Mouse (Mus musculus): ENCODE measurements at regions not wholly inside any gene's neighbourhood (a gene's known extent, or its start where the extent isn't known, plus 50 kb on each side); places are given as distances from the start of the nearest gene placed in this dataset.

DNA sequence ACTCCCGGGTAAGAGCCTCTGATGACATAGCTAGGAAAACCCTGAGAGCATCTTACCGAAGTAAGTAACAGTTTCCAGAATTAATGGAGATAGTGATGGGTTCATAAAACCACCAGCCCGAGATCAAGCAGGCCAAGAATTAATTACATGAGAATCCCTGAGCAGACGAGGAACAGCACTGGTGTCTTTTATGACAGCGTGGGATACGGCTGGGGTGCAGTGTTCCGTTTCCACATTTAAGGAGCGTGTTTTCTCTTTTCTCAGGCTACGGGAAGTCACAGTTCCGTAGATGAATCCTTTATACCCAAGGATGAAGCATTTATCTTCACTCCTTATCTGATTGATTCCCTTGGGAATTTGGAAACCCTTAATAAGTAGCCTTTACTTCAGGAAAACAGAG is 169.1 kb upstream of the Samsn1 start:
- DNase-seq (ENCODE audit: extremely low spot score, low spot score), result no peak

DNA sequence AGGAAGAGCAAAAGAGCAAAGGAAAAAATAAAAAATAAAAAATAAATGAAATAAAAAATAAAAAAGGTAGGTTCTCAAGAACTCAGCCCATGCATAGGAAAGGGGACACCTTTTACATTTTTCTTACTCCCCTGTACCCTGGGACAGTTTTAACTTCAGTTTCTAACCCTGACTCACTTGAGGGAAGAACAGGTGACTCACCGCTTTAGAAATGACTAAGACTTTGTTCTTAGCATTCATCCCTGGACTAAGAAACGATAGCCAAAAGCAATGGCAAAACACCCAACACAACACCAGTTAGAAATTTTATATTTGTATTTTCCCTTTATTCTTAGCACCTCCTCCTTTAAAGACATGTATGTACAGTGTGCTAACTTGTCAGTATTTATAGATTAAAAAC is 161.5 kb upstream of the Samsn1 start:
- no peak for DNase-seq (ENCODE audit: extremely low spot score, low spot score)

DNA sequence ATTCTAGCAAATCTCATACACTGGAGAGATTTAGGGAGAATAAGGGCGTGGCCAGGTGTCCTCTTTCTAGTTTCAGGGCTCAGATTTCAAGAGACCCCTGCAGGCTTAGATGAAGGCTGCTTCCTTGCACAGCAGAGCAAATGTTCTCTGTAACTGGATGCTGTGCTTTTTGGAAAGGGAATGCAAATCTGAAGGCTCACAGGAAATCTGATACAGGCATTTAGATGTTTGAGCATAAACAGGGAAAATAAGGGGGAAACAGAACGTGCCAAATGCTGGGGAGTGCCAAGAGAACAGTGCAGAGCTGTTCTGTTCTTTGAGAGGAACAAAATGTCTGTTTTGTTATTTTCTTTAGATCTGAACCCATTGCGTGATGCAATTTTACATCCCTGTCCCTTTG is 161.0 kb upstream of the Samsn1 start:
- no peak for DNase-seq (ENCODE audit: extremely low spot score, low spot score)

DNA sequence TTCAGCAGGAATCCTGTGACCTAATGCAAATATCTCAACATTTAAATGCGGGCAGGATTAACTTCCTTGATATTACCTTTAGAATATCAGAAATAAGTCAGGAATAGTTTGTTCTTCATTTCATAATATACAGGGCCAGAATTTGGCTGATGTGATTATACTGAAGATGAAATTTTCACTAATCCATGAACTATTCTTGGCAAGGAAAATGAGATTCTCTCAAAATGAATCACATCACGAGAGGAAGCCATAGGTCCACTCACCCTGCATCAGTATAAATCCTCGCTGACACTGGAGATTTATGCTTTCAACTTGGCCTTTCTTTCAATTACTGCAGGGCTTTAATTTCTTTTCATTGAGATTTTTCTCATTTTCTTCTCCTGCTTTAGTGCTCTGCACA is 159.5 kb upstream of the Samsn1 start:
- DNase-seq (ENCODE audit: extremely low spot score, low spot score), result no peak

DNA sequence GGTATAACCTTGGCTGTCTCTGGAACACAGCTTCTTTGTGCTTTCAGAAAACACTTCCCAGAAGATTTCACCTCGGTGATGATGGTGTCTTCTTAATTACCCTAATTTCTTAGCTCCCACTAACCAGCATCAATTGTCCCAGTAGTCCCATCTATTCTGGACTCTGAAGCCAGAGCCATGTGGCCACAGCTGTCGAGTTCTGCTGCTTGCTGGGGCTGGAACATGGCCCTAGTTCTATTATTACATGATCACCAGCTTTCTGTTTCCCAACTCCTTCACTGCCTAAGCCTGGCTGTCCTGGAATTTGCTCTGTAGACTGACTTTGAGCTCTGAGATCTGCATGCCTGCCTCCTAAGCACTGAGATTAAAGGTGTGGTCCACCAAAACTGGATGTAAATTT is 145.6 kb upstream of the Samsn1 start:
- DNase-seq (ENCODE audit: extremely low spot score, low spot score), result no peak

DNA sequence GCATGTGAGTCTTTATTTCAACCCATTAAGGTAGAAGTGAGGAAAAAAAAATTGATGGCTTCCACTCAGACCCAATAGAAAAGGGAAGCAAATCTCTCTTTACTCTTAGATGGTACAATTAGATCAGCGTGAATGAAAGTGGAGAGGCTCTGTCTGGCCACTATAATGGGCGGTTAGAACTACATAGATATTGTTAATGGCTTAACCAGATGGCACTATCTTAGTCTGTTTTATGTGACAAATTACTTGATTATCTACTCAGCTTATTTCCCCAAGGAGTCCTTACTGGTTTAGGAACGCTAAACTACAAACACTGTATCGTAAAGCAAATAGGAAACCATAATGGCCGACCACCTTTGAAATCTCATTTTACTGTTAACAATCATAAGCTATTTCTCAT is 138.8 kb upstream of the Samsn1 start:
- no peak for DNase-seq (ENCODE audit: extremely low spot score, low spot score)

DNA sequence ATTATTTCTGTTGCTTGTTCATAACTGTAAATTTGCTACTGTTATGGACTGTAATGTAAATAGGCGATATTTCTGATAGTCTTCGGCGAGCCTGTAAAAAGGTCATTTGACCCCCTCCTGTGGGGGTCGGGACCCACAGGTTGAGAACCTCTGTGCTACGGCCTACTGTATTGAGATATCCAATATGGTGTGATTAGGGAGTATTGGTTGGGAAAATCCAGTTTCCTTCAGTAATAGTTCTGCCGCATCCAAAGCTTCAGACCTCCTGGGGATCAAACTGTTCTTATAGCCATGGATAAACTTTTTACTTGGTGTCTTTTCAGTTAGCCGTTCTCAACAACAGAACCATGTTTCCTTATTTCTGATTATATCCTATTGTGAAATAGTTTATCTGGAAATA is 136.5 kb upstream of the Samsn1 start:
- DNase-seq (ENCODE audit: extremely low spot score, low spot score), result no peak

DNA sequence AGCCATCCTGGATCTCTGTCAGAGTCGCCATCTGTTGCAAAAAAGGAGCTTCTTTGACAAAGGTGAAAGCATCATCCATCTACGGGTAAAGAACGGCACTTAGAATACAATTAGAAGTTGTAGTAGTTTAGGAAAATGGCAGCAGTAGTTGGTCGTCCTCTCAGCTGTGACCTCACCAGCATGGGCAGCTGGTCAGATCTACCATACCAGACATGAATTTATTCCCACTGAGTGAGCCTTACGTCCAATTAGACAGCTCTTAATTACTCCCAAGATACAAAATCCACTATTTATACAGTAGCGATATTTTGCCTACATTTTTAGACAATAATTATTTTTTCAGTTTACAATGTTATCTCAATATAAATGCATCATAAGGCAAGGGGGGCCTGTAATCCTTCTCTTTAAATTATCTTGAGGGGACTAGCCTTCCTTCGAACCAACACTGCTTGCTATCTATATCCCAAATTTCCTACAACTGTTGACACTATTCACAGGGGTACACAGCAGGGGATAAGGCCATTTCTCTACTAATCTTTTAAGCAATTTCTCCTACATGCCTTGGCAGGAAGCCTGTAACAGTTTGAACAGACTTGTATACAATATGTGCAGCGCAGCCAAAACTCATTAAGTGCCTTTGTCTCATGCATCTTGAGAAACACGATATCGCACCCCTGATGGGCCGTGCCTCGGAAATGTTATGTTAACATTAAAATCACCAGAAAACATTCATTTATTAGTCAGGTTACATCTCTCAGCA is 131.9 kb upstream of the Samsn1 start:
- no peak for DNase-seq (ENCODE audit: extremely low spot score, low spot score)

DNA sequence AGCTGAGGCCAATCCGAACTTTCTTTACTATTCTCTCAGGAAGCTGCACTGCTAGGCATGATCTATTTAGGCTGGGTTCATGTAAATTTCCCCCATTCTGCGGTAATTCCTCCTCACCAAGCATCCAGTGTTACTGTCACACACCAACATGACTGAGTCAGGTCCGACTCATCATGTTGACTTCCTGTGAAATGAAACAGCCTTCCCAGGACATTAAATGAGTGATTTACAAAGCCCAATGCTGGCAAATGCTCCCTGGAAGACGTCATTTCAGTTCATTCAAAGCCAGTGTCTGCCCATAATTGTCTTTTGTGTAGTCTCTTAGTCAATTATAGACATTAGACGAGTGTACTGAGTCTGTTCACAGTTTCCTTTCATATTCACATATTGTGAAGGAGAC is 127.5 kb upstream of the Samsn1 start:
- DNase-seq (ENCODE audit: extremely low spot score, low spot score), result no peak

DNA sequence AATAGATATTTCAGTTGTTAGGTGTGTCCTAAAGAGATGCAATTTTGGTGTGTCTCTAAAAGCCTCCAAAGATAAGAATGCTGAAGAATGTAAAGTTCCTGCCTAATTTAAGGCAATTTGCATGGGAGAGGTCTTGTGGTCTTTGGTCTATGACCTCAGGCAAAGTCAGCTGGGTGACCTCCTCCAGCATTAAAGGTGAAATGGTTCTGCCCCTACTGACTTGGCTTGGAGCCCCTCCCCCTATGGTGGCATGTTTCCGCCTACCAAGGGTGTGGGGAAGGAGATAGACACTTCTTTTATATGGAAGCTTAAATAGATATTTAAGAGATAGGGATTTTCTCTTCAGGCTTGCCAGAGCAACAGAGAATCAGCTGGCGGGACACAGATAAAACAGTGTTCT is 111.8 kb upstream of the Samsn1 start:
- no peak for DNase-seq (ENCODE audit: extremely low spot score, low spot score)

DNA sequence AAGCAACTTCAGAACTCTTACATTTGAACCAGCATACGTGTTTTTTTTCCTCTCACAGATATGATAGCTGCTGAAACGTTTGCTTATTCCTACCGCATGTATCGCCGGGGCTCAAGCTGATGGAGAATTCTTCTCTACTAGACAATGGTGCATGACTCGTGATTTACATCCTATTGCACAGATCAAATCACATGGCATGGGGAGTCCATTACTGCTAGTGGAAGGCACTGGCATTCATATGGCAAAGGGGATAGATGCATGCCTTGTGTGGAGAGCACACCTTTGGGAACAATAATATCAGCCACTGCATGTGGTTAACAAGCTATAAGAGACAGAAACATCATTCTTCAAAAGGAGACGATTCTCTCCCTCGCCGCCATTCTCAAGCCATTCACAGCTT is 108.4 kb upstream of the Samsn1 start:
- DNase-seq (ENCODE audit: extremely low spot score, low spot score), result no peak

DNA sequence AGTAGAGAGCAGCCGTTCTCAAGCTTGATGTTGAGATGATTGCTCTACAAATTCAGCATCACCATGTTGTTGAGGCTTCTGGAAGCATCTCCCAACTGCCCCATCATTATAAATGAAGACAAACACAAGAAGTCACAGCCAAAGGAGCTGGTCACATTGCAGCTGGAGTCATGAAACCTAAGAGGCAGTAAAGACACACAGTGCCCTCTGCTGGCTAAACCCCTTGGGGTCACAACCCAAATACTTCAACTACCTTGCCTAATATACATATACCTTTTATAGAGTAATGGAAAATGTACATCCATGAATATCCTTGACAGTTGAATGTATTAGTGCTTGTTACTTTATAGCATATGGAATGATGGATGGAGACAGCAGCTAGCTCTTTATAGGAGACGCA is 107.9 kb upstream of the Samsn1 start:
- no peak for DNase-seq (ENCODE audit: extremely low spot score, low spot score)

DNA sequence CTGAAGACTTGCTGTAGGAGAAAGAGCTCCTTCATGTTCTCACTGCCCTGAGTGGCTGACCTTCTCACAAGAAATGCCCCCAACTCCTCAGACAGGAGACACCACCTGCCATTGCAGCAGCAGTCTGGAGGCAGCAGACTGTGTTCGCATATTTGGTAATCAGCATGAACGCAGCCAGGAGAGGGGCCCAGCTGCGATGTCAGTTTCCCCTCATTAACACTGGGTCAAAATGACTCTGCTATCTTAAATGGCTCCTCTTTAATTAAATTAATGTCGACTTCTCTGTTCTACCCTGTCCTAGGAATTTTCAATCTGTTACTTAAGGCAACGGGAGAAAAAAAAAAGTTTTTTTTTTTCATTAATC is 100.9 kb upstream of the Samsn1 start:
- no peak for DNase-seq (ENCODE audit: extremely low spot score, low spot score)

DNA sequence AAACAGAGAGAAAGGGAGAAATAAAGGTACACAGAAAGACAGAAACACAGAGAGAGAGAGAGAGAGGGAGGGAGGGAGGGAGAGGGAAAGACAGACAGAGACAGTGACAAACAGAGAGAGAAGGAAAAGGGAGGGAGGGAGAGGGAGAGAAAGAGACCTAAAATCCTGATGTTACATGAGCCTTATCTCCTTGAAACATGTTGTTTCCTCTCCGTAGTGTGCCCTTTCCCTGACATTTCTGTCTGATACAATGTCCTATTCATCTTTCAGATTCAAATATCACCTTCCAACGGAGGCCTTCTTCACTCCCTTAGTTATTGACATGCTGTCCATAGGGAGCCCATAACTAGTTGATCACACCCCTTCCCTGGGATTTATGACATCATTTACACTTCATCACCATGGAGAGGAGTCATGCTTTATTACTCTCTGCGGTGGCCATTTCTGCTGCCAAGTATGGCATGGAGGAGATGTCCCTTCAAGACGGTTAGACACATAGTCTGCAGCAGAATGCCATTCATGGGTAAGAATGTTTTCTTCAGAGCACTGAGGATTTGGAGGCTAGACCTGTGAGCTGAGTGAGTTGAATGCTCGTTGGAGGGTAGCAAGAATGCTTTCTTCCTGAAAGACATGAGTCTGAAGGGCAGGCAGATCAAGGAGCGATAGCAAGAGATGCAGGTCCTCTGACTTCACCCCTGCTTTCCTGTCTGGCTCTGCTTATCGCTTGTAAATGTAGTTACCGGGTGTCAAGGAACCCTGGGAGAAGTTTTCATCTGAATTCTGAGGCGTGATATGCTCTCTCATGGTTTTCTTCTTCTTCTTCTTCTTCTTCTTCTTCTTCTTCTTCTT is 100.3 kb upstream of the Samsn1 start:
- DNase-seq (ENCODE audit: extremely low spot score, low spot score), result no peak

DNA sequence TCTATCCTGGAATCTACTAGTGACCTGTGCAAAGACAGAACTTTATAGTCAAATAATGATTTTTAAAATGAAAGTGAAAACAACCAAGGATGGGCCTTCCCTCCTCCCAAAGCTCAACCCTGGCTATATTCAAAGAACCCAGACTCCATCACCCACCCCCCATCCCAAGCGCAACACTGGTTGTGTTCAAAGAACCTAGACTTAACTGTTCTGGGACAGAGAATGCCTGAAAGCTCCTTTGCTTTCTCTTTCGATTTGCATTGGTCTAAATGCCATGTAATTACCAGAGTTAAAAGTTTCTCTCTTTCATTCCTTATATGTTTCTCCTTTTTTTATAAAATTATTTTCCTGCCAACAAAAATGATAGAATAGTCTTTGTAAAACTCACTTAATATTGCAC is 98.6 kb upstream of the Samsn1 start:
- DNase-seq (ENCODE audit: extremely low spot score, low spot score), result no peak

DNA sequence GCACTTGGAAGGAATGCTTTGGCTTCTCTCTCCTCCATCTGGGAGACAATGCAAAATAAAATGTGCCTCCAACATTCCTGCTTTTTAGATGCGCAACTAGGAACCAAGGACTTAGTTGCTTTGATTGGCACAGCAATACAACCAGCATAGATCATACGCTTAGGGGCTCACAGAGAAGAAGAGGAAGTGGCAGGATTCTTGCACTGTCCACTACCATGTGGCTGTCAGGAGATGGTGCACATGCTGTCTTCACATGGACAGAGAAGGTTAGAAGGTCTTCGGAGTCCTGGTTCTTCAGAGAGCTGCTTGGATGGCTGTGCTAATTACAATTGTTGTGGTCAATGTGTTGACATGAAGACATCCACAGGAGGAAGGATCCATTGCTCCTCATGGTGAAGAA is 88.3 kb upstream of the Samsn1 start:
- DNase-seq (ENCODE audit: extremely low spot score, low spot score), result no peak

DNA sequence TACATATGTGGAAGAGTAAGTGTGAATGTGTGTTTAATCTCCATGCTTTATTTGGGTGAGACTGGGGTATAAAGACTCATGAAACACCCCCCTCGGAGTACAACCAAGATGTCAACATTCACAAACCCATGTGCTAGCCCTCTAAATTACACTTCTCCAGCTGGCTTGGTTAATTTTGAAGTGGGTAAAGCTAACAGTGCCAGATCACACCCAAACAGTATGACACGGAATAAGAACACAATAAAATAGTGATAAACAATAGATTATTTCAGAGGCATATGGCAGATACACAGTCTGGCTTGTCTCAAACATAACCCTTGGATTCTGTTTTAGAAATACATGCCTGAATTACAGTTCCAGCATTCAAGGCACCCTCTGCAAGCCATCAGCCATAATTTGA is 86.4 kb upstream of the Samsn1 start:
- no peak for DNase-seq (ENCODE audit: extremely low spot score, low spot score)

DNA sequence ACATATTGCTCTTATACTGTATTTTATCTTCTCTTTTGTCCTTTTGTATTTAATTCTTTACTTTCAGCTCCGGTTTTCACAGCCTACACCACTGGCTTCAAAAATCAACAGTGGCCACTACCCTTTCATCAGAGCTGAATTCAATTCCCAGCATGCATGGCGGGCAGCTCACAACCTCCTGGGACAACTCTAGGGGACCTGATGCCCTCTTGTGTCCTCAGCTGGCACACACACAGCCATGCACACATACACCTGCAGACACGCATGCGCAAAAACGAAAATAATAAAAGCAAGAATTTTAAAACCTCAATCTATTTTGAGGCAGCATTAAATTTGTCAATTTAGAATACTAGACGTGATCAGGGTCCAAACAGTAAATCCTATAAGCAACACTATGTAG is 82.6 kb upstream of the Samsn1 start:
- DNase-seq (ENCODE audit: extremely low spot score, low spot score), result no peak

DNA sequence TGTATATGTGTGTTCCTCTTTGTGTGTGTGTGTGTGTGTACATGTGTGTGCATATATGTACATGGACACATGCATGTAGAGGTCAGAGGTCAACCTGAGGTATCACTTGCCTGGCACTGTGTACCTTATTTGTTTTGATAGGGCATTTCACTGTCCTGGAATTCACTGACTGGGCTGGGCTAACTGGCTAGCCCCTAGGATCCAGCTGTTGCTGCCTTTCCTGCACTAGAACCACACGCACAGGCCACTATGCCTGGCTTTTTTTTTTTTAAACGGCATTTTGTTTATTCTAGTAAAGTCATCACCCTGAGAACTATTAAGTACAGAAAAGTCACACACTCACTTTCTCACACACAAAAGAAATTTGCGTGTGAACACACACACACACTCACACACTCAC is 79.7 kb upstream of the Samsn1 start:
- DNase-seq (ENCODE audit: extremely low spot score, low spot score), result no peak

DNA sequence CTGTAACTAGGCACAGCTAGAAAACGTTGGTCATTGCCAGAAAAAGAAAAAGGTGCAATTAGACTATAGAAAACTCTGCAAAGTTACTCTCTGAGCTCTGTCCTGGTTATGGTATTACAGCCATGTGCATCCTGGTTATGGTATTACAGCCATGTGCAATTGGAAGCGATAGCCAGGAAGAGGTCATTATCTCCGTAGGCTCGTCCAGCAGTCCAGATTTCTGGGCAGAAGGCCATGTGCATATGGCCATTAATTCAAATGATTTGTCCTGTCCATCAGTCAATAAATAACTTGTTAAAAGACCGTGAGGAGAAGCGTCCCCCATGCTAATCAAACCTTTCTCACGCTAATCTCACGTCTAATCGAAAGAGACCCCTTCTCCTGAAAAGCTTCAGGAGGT is 75.7 kb upstream of the Samsn1 start:
- no peak for DNase-seq (ENCODE audit: extremely low spot score, low spot score)

DNA sequence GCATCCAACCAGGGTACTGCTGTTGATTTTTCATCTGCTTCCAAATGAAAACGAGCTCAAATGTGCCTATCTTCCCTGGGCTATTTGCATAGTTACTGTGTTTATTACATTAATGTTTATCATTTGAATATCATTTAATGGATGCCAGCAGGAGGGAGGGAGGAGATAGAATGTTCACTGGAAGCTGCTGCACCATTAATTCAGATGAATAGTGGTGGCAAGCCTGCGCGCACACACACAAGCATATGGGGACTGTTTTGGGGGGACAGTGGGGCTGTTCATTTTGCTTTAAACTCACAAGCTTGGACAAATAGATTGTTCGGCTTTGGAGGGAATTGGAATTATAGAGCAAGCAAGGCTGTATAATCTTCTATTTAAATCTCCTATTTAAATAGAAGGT is 74.3 kb upstream of the Samsn1 start:
- DNase-seq (ENCODE audit: extremely low spot score, low spot score), result no peak

DNA sequence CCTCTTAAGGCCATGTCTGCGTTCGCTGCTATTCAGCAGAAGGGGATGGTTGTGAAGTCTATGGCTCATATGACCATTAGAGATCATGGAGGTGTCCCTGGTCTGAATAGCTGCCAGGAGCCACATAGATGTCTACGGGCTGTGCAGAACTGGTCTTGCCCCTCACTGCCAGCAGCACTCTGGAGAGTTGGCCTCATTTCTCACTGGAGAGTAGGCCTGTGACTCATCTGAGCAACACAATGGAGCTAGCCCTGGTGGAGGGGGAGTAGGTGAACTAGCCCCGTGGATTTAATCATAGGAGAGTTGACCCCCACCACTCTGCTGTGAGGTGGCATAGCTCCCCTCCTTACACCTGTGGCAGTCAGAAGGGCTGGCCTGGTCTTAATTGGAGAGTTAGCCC is 63.3 kb upstream of the Samsn1 start:
- DNase-seq (ENCODE audit: extremely low spot score, low spot score), result no peak

DNA sequence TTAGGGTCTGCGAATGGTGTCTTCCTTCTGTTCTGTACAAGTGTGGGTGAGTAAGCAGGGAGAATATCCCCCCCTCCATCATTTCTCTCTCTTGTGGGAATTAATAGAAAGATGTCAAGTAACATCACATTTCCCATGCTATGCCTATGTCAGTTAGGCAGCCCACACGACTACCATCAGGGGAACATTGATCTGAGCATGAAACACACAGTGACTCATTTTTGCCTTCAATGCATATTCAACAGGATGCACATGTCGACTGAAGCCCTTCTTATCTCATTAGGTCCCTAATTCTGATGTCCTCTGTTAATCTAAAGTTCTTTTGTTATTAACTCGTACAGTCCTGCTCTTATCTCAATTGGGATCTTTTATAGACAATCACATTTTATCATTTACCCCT is 60.4 kb upstream of the Samsn1 start:
- no peak for DNase-seq (ENCODE audit: extremely low spot score, low spot score)
